Mouse (Mus musculus) ovary, postnatal 14 days (tissue): ENCODE results near the gene Dnph1.
"Not testable (repeated sequence)": the region's sequence is repeated elsewhere in the genome, so short reads cannot be mapped to it uniquely, and the experiment has no call there.

ENCODE experiments used
- DNase-seq: peaks from one replicate; pipeline ENCODE4 v3.0.0; 2022; ENCODE audit warnings: low spot score

Gene Dnph1

GRCm38 (mm10) chr17:46496623-46497434, at the start of gene Dnph1:
Gene Dnph1 (plus strand): TSS chr17:46496711.
- DNase-seq: peak; percentile 51

- no peak for DNase-seq
Measured at GRCm38 (mm10) chr17:46452683-46453082, 43.8 kb upstream of the Dnph1 start.

GRCm38 (mm10) chr17:46453302-46453948, 43.1 kb upstream of the Dnph1 start:
- DNase-seq: no peak

GRCm38 (mm10) chr17:46453970-46454411, 42.5 kb upstream of the Dnph1 start:
- DNase-seq: no peak

GRCm38 (mm10) chr17:46454539-46454938, 42.0 kb upstream of the Dnph1 start:
- no peak for DNase-seq

- DNase-seq: no peak
Measured at GRCm38 (mm10) chr17:46455110-46455691, 41.3 kb upstream of the Dnph1 start.

- DNase-seq: no peak
Measured at GRCm38 (mm10) chr17:46457791-46458190, 38.7 kb upstream of the Dnph1 start.

GRCm38 (mm10) chr17:46458439-46458838, 38.1 kb upstream of the Dnph1 start:
- DNase-seq: no peak

GRCm38 (mm10) chr17:46460673-46461072, 35.8 kb upstream of the Dnph1 start:
- DNase-seq: no peak

- DNase-seq: no peak
Measured at GRCm38 (mm10) chr17:46461347-46461746, 35.2 kb upstream of the Dnph1 start.

GRCm38 (mm10) chr17:46462226-46462625, 34.3 kb upstream of the Dnph1 start:
- no peak for DNase-seq

GRCm38 (mm10) chr17:46467830-46468229, 28.7 kb upstream of the Dnph1 start:
- DNase-seq: no peak

- DNase-seq: no peak
Measured at GRCm38 (mm10) chr17:46476601-46477000, 19.9 kb upstream of the Dnph1 start.

GRCm38 (mm10) chr17:46477286-46477685, 19.2 kb upstream of the Dnph1 start:
- DNase-seq: no peak

GRCm38 (mm10) chr17:46483561-46484001, 12.9 kb upstream of the Dnph1 start:
- DNase-seq: no peak

- DNase-seq: no peak
Measured at GRCm38 (mm10) chr17:46484021-46484431, 12.5 kb upstream of the Dnph1 start.

GRCm38 (mm10) chr17:46484461-46484875, 12.0 kb upstream of the Dnph1 start:
- DNase-seq: no peak

- no peak for DNase-seq
Measured at GRCm38 (mm10) chr17:46486995-46487394, 9.5 kb upstream of the Dnph1 start.

- no peak for DNase-seq
Measured at GRCm38 (mm10) chr17:46487431-46487830, 9.1 kb upstream of the Dnph1 start, which contains the start of gene Ttbk1. Gene Ttbk1 (minus strand): TSS chr17:46487675.

GRCm38 (mm10) chr17:46495486-46495885, 1.0 kb upstream of the Dnph1 start:
- no peak for DNase-seq

GRCm38 (mm10) chr17:46496081-46496480, 430 bp upstream of the Dnph1 start:
- not testable (repeated sequence) for DNase-seq

GRCm38 (mm10) chr17:46497956-46498355, 1.4 kb downstream of the Dnph1 start:
- DNase-seq: no peak

- no peak for DNase-seq
Measured at GRCm38 (mm10) chr17:46502775-46503174, 6.3 kb downstream of the Dnph1 start.
